Comparison of ENCODE assay signal across 8 mouse cellular contexts in genomic region chr7:83599913-83600286, GRCm38 (mm10). TPM values are rescaled to one million over a fixed set of nuclear protein-coding genes. Genes with fewer than 3 reads are reported as not detected.
A peak's percentile ranks its signal among the peaks of the same experiment; 100 is the strongest.
DNase-seq lines count a peak whose midpoint lies in the region; ATAC-seq lines count a peak whose summit lies in the region.

No protein-coding gene starts in this region.

- peak; percentile 83 for DNase-seq in midbrain, embryonic 11.5 days (ENCODE audit: low spot score, missing footprints)
- peak; percentile 60 for DNase-seq in T-cell, adult 2 months (ENCODE audit: low spot score)
- peak; percentile 49 to 63 for DNase-seq in cerebellum, postnatal 14 days
- DNase-seq in heart, postnatal 10 days = peak; percentile 40 to 63
- peak; percentile 43 for DNase-seq in liver, embryonic 11.5 days (ENCODE audit: low spot score)
- DNase-seq in retina, postnatal 1 day = peak; percentile 44
- no peak for DNase-seq in frontal cortex, postnatal 14 days (ENCODE audit: low spot score in 2 of 2)

- H3K4me3 ChIP-seq in midbrain, embryonic 11.5 days (ENCODE audit: low read depth, low read length) = no peak overlapping the region
- H3K4me3 ChIP-seq in midbrain, embryonic 15.5 days = no peak overlapping the region
- H3K4me3 ChIP-seq in liver, embryonic 11.5 days (ENCODE audit: low read depth, low read length) = no peak overlapping the region

- intact Hi-C loops in heart, postnatal 10 days (cut with DNase I) = loop anchor here (1.0 kb wide), 1 partner anchor 32 kb away; no protein-coding TSS in a partner anchor

- no peak overlapping the region for H3K9ac ChIP-seq in midbrain, embryonic 11.5 days (ENCODE audit: low read length)
- no peak overlapping the region for H3K9ac ChIP-seq in midbrain, embryonic 15.5 days
- H3K9ac ChIP-seq in liver, embryonic 11.5 days (ENCODE audit: low read depth, low read length) = no peak overlapping the region

- no peaks in the 10 kb centered on the region for H3K27me3 ChIP-seq in midbrain, embryonic 11.5 days (ENCODE audit: control insufficient read depth, insufficient read depth, low read length)
- no peaks in the 10 kb centered on the region for H3K27me3 ChIP-seq in midbrain, embryonic 15.5 days (replicated peaks)
- H3K27me3 ChIP-seq in liver, embryonic 11.5 days (replicated peaks; ENCODE audit: control insufficient read depth, insufficient read depth, low read length) = no peaks in the 10 kb centered on the region

- H3K9me3 ChIP-seq in midbrain, embryonic 11.5 days (ENCODE audit: control insufficient read depth, low read length) = no peaks in the 10 kb centered on the region
- no peaks in the 10 kb centered on the region for H3K9me3 ChIP-seq in midbrain, embryonic 15.5 days
- H3K9me3 ChIP-seq in liver, embryonic 11.5 days (ENCODE audit: control insufficient read depth, low read length) = no peaks in the 10 kb centered on the region

- no peaks in the 10 kb centered on the region for H3K4me1 ChIP-seq in midbrain, embryonic 11.5 days (ENCODE audit: control insufficient read depth, insufficient read depth, low read length)
- H3K4me1 ChIP-seq in midbrain, embryonic 15.5 days = no peaks in the 10 kb centered on the region
- H3K4me1 ChIP-seq in liver, embryonic 11.5 days (replicated peaks; ENCODE audit: control insufficient read depth, insufficient read depth, low read length) = peaks cover 4% of the 10 kb centered on the region; the same call in 1 of the 2 replicates

- no peaks in the 10 kb centered on the region for H3K36me3 ChIP-seq in midbrain, embryonic 11.5 days (ENCODE audit: control insufficient read depth, insufficient read depth, low read length)
- no peaks in the 10 kb centered on the region for H3K36me3 ChIP-seq in midbrain, embryonic 15.5 days (replicated peaks)
- no peaks in the 10 kb centered on the region for H3K36me3 ChIP-seq in liver, embryonic 11.5 days (ENCODE audit: control insufficient read depth, insufficient read depth, low read length)

- no peak overlapping the region for H3K27ac ChIP-seq in midbrain, embryonic 11.5 days (ENCODE audit: low read depth, low read length)
- no peak overlapping the region for H3K27ac ChIP-seq in midbrain, embryonic 15.5 days
- H3K27ac ChIP-seq in liver, embryonic 11.5 days (ENCODE audit: low read depth, low read length) = no peak overlapping the region

- no peak overlapping the region for H3K4me2 ChIP-seq in midbrain, embryonic 11.5 days
- H3K4me2 ChIP-seq in midbrain, embryonic 15.5 days = no peak overlapping the region
- no peak overlapping the region for H3K4me2 ChIP-seq in liver, embryonic 11.5 days

- no peak; the same call in 1 of the 2 replicates for ATAC-seq in midbrain, embryonic 11.5 days (ENCODE audit: low FRiP score)
- ATAC-seq in midbrain, embryonic 15.5 days (replicated peaks) = no peak
- ATAC-seq in liver, embryonic 11.5 days (replicated peaks; ENCODE audit: low FRiP score) = peak; percentile 75; the same call in 1 of the 2 replicates

- 56% methylated on average over 8 of the region's 8 CpGs for WGBS in midbrain, embryonic 11.5 days
- 59% methylated on average over 8 of the region's 8 CpGs for WGBS in midbrain, embryonic 15.5 days
- 53% methylated on average over 8 of the region's 8 CpGs for WGBS in liver, embryonic 11.5 days

RNA-seq across cellular contexts. Expression of gene Tmc3, which starts 15.2 kb away (rescaled TPM):
- 0.72 and 0.86 TPM in 2 replicates for polyA plus RNA-seq in midbrain, embryonic 11.5 days (2014; fragmentation: Nextera tagmentation; extraction: Ambion mirVana)
- polyA plus RNA-seq in midbrain, embryonic 15.5 days (2015; fragmentation: Nextera tagmentation; extraction: Ambion mirVana) = 0.08 and 0.37 TPM in 2 replicates
- total RNA-seq in heart, postnatal 10 days (2021) = 1 to 10 TPM; 1.8 to 1.9 TPM
- polyA plus RNA-seq in liver, embryonic 11.5 days (2014; fragmentation: Nextera tagmentation; extraction: Ambion mirVana) = 0.42 and 0.47 TPM in 2 replicates

RNA-seq across cellular contexts. Expression of gene Stard5, which starts 31.9 kb away (rescaled TPM):
- 12.4 and 13.2 TPM in 2 replicates for polyA plus RNA-seq in midbrain, embryonic 11.5 days (2014; fragmentation: Nextera tagmentation; extraction: Ambion mirVana)
- 5.9 TPM in 2 replicates for polyA plus RNA-seq in midbrain, embryonic 15.5 days (2015; fragmentation: Nextera tagmentation; extraction: Ambion mirVana)
- total RNA-seq in heart, postnatal 10 days (2021) = 10 to 100 TPM; 19.5 to 22.9 TPM
- polyA plus RNA-seq in liver, embryonic 11.5 days (2014; fragmentation: Nextera tagmentation; extraction: Ambion mirVana) = 9.2 and 10.8 TPM in 2 replicates

Comparison
In these comparisons a context has a peak if more than half of its experiments do, and no peak if none do; other contexts are left out.
1. DNase-seq: peak in midbrain, embryonic 11.5 days (single experiment), T-cell, adult 2 months (single experiment), cerebellum, postnatal 14 days (2 of 2), heart, postnatal 10 days (2 of 2), liver, embryonic 11.5 days (single experiment) and retina, postnatal 1 day (single experiment); none in frontal cortex, postnatal 14 days (0 of 2).